Mouse (Mus musculus): ENCODE measurements around the gene Got1.

DNA sequence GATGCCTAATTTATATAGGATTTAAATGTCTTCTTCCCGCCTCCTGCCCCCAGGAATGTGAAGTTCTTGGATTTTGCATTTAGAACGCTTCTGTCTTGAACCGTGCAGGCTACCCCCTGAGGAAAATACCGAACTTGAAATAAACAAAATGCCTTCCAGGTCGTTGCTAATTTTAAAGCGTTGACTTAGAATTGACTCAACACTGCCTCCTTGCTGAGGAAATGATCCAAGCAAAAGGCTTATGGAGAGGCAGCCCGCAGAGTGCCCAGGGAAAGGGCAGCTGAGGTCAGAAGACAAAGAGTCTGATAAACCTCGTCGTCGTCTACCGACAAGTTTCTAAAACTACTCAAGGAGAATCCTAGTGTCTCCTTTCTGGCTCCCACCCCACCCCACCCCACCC, 2.7 kb upstream of the Got1 start:
- no peak for TF ChIP-seq GATA1 (IDR thresholded peaks at IDR 0.05; ENCODE audit: borderline replicate concordance, low read length)
- TF ChIP-seq FLI1 (IDR thresholded peaks at IDR 0.05; ENCODE audit: low read length) = no peak
